Mouse (Mus musculus) A20 (cell line): ENCODE results near the gene Gimap4.
A peak's percentile ranks its signal among the peaks of the same experiment; 100 is the strongest.

Experiments used
- DNase-seq: peaks from one replicate; pipeline ENCODE4 v3.0.0-alpha.2; 2011; ENCODE audit warnings: low read depth, low spot score

Gimap4 gene

DNA sequence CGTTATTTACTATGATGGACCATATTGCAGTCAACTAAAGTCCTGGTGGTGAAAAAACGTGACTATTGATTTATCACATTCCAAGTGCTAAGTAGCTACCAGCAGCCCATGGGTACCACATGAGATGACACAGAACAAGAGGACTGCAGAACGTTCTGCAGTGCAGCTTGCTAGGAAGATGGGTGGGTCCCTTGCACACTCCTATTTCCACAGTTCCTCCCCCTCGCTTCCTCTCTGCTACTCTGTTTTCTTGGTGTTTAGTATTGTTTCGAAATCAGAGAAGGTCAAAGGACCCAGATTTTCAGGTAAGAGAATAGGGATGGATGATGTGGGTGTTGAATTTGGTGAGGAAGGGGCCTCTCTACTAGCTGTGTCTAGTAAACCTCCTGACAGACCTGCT is at the start of gene Gimap4:
Gene Gimap4, plus strand, starts transcription at position 231 of the 400 bp plus-strand sequence.
- DNase-seq = no peak

DNA sequence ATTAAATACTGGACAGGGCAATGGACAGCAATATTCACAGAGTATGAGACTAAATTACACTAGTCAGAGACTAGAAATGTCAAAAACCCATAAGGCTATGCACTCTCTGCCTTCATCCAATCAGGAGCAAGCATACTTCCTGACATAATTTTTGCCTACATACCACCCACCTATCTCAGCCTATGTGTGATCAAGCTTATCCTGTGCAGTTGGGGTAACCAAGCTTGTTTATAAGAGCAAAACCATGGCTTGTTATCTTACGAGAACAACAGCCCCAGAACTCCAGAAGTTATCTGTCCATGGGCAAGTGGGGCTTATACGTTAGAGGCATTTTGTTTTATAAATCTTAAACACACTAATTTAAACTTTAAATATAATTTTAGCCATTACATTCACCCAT is 49.2 kb upstream of the Gimap4 start:
- no peak for DNase-seq

DNA sequence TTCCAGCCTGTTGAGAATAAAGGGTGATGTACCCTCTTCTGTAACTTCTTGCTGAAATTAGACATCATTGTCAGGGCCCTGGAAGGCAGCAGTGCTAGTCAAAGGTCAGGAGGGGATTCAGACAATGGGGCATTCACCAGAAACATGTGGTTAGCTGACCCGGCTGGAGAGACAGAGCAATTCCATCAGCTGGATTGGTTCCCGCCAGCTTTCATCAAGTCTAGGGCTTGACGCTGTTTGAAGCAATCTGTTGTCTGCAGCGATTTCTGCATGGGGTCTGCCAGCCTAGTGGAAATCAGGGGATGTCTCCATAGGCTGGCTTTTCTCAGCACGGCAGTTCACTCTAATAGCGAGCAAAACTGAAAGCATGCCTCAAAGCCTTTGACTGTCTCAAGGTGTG is 47.8 kb upstream of the Gimap4 start:
- no peak for DNase-seq

DNA sequence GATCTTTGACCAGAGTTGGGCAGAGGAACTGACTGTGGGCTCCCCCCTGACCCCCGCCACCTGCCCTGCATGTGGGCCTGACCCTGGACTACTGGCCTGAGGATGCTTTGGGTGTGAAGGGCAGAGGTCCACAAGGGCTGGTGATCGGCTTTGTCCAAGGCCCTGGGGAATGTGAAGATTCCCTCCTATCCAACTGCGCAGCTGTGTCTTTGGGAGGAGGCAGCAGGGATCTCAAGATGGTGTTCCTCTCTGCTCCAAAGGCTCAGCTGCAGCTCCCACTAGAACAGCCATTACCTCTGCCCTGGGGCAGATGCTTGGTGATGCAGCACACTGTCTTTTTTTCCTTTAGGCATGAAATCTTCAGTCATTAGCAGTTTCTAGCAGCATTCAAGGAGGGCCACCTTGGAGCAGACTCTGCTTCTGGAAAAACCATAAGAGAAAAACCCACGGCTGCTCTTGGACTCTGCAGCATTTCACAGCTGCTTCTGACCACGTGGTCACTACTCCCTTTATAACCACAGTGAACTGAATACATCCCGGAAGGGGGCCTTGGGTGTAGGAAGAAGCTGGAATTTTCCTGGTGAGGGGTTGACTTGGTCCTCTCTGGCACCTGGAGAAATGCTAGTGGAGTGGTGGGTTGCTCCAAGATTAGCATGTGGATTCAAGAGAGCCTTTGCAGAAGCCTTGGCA is 46.4 kb upstream of the Gimap4 start:
- no peak for DNase-seq

DNA sequence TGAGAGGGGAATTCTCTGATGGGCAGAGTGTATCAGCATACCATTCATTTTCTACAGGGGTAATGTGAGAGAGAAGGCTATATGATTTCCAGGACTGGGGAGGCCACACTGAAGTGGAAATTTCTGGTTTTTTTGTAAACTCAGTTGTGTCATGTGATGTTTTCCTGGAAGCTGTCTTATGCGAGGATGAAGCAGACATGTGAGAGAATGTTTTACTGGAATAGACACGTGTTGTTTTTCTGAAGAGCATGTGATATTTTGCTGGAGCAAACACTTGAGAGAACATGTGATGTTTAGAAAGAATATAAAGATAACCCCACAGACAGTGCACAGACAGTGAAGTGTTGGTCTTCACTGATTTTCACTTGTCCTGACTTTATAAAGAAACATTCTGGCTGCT is 45.8 kb upstream of the Gimap4 start:
- DNase-seq = no peak

DNA sequence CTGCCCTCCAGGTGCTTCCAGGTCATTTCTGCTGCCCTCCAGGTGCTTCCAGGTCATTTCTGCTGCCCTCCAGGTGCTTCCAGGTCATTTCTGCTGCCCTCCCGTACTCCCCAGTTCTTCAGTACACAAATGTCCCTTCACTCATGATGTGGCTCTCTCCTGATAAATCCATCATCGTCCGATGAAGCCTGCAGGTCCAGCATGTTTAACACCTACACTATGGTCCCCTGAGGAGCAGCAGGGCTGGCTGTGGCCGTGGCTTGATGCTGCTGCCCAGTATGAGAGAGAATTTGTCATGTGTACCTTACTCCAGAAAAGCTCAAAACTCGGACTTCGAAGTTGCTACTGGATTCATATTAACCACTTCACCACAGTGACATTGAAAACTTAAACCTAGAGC is 43.0 kb upstream of the Gimap4 start:
- no peak for DNase-seq

GRCm38 (mm10) chr6:48642764-48643292 is 41.5 kb upstream of the Gimap4 start:
- peak; percentile 65 for DNase-seq

- peak; percentile 84 for DNase-seq
Observed at GRCm38 (mm10) chr6:48645660-48646308, 38.6 kb upstream of the Gimap4 start.

DNA sequence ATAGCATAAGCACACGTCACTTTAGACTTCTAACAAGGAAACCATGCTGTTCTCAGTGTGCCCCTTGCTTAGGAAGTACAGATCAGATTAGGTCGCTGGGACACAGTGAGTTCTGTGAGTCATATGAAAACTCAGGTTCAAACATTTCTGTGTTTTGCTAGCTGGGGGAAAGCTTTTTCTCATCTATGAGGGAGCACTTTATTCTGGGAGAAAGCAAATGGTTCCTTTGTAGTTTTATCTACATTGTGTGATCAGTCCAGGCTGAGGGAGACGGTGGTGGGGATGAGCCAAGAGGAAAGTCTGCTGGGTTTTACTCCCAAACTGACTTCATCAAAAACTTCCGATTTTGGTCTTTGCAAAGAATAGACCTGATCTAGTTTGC is 38.0 kb upstream of the Gimap4 start:
- DNase-seq = no peak

- peak; percentile 87 for DNase-seq
Observed at GRCm38 (mm10) chr6:48646995-48647394, 37.4 kb upstream of the Gimap4 start, which contains the start of gene Gimap8. Gene Gimap8 (plus strand): TSS chr6:48647234.

DNA sequence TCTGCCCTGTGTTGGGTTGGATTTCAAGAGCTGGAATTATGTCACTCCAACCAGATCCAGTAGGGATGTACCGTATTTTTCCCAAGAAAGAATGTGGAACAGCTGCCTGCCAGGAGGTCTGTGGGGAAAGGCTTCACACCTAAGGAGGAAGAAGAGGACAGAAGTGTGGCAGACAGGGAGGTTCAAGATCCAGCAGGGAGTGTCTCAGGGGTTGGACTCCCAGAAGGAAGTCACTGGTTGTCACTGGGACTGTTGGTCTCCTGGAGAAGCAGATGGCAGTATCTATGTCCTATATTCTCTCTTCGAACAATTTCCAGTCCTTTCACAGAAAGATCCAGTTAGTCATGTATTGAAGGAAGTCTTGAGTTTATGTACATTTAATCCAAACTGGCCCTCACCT is 36.7 kb upstream of the Gimap4 start:
- DNase-seq = no peak

DNA sequence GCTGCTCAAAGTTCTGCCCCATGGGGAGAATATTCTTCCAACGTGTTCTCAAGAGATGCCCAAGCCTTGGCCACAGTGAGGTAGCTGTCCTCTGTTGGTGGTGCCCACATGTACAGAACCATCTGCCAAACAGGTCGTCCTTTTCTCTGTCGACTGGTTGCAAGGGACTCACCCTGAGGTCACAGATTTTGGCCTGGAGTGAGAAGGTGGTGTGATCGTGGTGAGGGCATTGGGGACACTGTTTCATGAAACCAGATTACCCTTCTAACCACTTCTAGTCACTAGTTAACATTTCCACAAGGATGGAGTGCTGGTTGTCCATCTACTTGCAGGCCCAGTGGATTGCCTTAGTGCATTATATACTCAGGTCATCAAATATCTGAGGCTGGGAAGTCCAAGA is 35.6 kb upstream of the Gimap4 start:
- DNase-seq = no peak

DNA sequence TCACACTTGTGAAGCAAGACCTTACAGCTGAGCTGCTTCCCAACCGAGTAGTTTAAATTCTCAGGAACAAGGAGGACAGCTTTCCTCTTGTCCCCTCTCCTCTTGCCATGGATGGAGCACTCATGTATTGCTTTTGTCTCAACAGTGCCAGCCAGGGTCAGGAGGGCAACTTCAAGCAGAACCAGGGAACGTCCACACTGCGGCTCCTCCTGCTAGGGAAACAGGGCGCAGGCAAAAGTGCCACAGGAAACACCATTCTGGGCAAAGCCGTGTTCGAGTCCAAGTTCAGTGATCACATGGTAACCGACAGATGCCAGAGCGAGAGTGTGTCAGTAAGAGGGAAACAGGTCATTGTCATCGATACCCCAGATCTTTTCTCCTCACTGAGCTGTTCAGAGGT is 34.3 kb upstream of the Gimap4 start:
- DNase-seq = no peak

DNA sequence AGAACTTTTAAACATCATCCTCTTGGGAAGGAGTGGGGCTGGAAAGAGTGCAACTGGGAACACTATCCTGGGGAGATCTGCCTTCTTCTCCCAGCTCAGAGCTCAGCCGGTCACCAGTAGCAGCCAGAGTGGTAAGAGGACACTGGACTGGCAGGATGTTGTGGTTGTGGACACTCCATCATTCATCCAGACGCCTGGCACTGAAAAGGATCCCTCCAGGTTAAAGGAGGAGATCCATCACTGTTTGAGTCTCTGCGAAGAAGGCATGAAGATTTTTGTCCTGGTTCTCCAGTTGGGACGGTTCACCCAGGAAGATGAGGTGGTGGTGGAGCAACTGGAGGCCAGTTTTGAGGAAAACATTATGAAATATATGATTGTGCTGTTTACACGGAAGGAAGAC is 25.6 kb upstream of the Gimap4 start:
- no peak for DNase-seq

DNA sequence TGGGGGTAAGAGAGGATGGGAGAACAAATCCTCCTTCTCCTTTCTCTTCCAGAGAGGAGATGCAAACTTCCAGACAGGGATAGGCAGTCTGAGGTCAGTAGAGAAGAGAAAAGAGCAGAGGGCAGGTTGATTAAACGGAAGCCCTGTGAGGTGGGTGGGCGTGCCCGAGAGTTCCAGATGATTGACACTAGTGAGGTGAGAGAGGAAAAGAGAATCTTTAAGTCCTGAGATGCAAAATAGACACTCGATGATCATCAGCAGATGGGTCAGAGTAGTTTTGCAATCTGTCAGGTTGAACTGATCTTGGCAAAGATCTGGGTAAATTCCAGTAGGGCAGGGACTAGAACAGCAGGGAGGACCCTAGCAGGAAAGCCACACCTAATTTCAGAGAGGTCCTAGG is 19.6 kb upstream of the Gimap4 start:
- no peak for DNase-seq

DNA sequence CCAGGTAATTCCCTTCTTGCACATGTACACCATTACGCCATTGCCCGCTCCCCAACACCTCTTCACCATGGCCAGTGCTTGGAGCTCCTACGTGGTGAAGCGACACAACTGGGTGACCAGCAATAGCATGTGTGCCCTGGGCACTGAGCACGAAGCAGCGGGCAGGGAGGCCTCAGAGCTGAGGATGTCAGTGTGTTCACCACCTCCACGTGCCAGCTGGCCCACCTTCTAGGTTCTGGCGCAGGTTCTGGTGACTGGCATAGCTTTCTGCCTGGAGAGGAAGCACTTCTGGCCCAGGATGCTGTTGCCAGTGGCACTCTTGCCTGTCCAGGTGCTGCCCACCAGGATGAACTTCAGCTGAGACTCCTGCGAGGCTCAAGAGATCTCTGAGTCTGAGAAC is 18.9 kb upstream of the Gimap4 start:
- DNase-seq = no peak

- no peak for DNase-seq
Observed at GRCm38 (mm10) chr6:48666159-48666586, 18.2 kb upstream of the Gimap4 start.

- DNase-seq = no peak
Observed at GRCm38 (mm10) chr6:48668022-48668421, 16.3 kb upstream of the Gimap4 start.

- no peak for DNase-seq
Observed at GRCm38 (mm10) chr6:48669446-48669969, 14.8 kb upstream of the Gimap4 start.

GRCm38 (mm10) chr6:48674291-48675058 is 9.9 kb upstream of the Gimap4 start:
- DNase-seq = peak; percentile 67

GRCm38 (mm10) chr6:48675400-48675930 is 8.9 kb upstream of the Gimap4 start:
- DNase-seq = no peak
